In genomic region chr8:126516620-126517577, GRCm38 (mm10) we compare ENCODE assay signal across 8 mouse cellular contexts. TPM values are rescaled to one million over a fixed set of nuclear protein-coding genes. Genes with fewer than 3 reads are reported as not detected.
DNase-seq lines count a peak whose midpoint lies in the region; ATAC-seq lines count a peak whose summit lies in the region.

No protein-coding gene starts in this region.

- 4% methylated on average over 27 of the region's 27 CpGs for WGBS in hindbrain, embryonic 16.5 days

- H3K4me2 ChIP-seq in hindbrain, embryonic 16.5 days (ENCODE audit: low read length), result peak overlapping the region; percentile 51

- H3K27me3 ChIP-seq in hindbrain, embryonic 16.5 days (replicated peaks; ENCODE audit: control insufficient read depth, insufficient read depth, low read length), result no peaks in the 10 kb centered on the region

- peak overlapping the region; percentile 74 for H3K27ac ChIP-seq in hindbrain, embryonic 16.5 days (ENCODE audit: low read depth, low read length)

- H3K9me3 ChIP-seq in hindbrain, embryonic 16.5 days (ENCODE audit: control insufficient read depth, low read length), result no peaks in the 10 kb centered on the region

- H3K4me3 ChIP-seq in hindbrain, embryonic 16.5 days (ENCODE audit: low read length), result peak overlapping the region; percentile 26

- H3K36me3 ChIP-seq in hindbrain, embryonic 16.5 days (ENCODE audit: control insufficient read depth, insufficient read depth, low read length), result no peaks in the 10 kb centered on the region

- peak overlapping the region; percentile 6; the same call in 1 of the 2 replicates for H3K9ac ChIP-seq in hindbrain, embryonic 16.5 days (ENCODE audit: low read depth, low read length)

- peaks cover 8% of the 10 kb centered on the region; the same call in 1 of the 2 replicates for H3K4me1 ChIP-seq in hindbrain, embryonic 16.5 days (ENCODE audit: control insufficient read depth, insufficient read depth, low read depth, low read length)

- peak; percentile 84 for ATAC-seq in hindbrain, embryonic 16.5 days
- peak; percentile 95 for ATAC-seq in megakaryocyte, adult 5-6 weeks (ENCODE audit: poor library complexity, severe bottlenecking)
- no peak for ATAC-seq in activated CD4-positive, CD25-positive, alpha-beta regulatory T cell, adult 4 months

- DNase-seq in adrenal gland, adult 18-20 months (ENCODE audit: low spot score in 2 of 2), result peak; percentile 97 to 99
- DNase-seq in embryo, embryonic 10 days (ENCODE audit: low spot score), result peak; percentile 79
- DNase-seq in gastrocnemius, adult 8-10 months (ENCODE audit: low spot score in 2 of 2), result peak; percentile 93
- DNase-seq in left cerebral cortex, adult 8-10 months (ENCODE audit: low spot score in 2 of 2), result peak; percentile 93 to 97
- DNase-seq in right cerebral cortex, adult 18-20 months, result peak; percentile 98

RNA-seq across cellular contexts. Expression of gene Tarbp1, which starts 42.0 kb away (rescaled TPM):
- total RNA-seq in adrenal gland, adult 18-20 months (2021), result 1 to 10 TPM; 4.4 to 6.0 TPM
- total RNA-seq in gastrocnemius, adult 8-10 months (2022), result 1 to 10 TPM; 4.7 to 6.1 (median 5.4) TPM
- 1.2 and 1.5 TPM in 2 replicates for polyA plus RNA-seq in hindbrain, embryonic 16.5 days (2015; fragmentation: Nextera tagmentation; extraction: Ambion mirVana)
- total RNA-seq in left cerebral cortex, adult 8-10 months (2022), result 1 to 10 TPM; 4.0 to 4.8 (median 4.3) TPM
- 3.2 TPM in 2 replicates for total RNA-seq in megakaryocyte, adult 5-6 weeks (2015)
- total RNA-seq in megakaryocyte, adult 5-6 weeks (2017), result 2.3 TPM in 2 replicates
- 1 to 10 TPM; 2.0 to 2.6 TPM for polyA plus RNA-seq in activated CD4-positive, CD25-positive, alpha-beta regulatory T cell, adult 4 months (2017; shearing (Covaris generic))
